Mouse (Mus musculus) neural tube, embryonic 11.5 days (tissue): ENCODE results near the gene Nsa2. TPM values are rescaled to one million over a fixed set of nuclear protein-coding genes. Genes with fewer than 3 reads are reported as not detected.
"Not testable (repeated sequence)": the region's sequence is repeated elsewhere in the genome, so short reads cannot be mapped to it uniquely, and the experiment has no call there.

Source experiments
- ATAC-seq: fragments of 200-750 bp; cut with Nextera tagmentation; 2 replicates; pipeline ENCODE4 v1.8.0; 2017; ENCODE audit warnings: moderate number of reproducible peaks, mild to moderate bottlenecking, moderate TSS enrichment, moderate library complexity; ENCODE audit not compliant: insufficient read depth, low FRiP score, low TSS enrichment
- DNase-seq: peaks from one replicate; pipeline ENCODE4 v3.0.0-alpha.2; 2015; ENCODE audit warnings: low spot score
- H3K27ac ChIP-seq: fragments of 300-500 bp; sonication (generic); 2 replicates; pipeline ENCODE4 v1.5.1; 2014; ENCODE audit warnings: low read depth, mild to moderate bottlenecking, low read length
- H3K27me3 ChIP-seq: fragments of 300-500 bp; sonication (generic); 2 replicates; pipeline ENCODE4 v1.6.1; 2014; ENCODE audit warnings: mild to moderate bottlenecking, low read length, mixed read lengths; ENCODE audit not compliant: control insufficient read depth, insufficient read depth
- H3K36me3 ChIP-seq: fragments of 300-500 bp; sonication (generic); 2 replicates; pipeline ENCODE4 v1.6.1; 2014; ENCODE audit warnings: mild to moderate bottlenecking, low read length, moderate library complexity, mixed read lengths; ENCODE audit not compliant: control insufficient read depth, insufficient read depth
- H3K4me1 ChIP-seq: fragments of 300-500 bp; sonication (generic); 2 replicates; pipeline ENCODE4 v1.6.1; 2014; ENCODE audit warnings: low read length, mixed read lengths; ENCODE audit not compliant: control insufficient read depth, insufficient read depth
- H3K4me2 ChIP-seq: fragments of 300-500 bp; sonication (generic); 2 replicates; pipeline ENCODE4 v1.6.1; 2014; ENCODE audit warnings: low read depth, mild to moderate bottlenecking, moderate library complexity
- H3K4me3 ChIP-seq: fragments of 300-500 bp; sonication (generic); 2 replicates; pipeline ENCODE4 v1.5.1; 2014; ENCODE audit warnings: low read depth, low read length
- H3K9ac ChIP-seq: fragments of 300-500 bp; sonication (generic); 2 replicates; pipeline ENCODE4 v1.6.1; 2014; ENCODE audit warnings: mild to moderate bottlenecking, low read length
- H3K9me3 ChIP-seq: fragments of 300-500 bp; sonication (generic); 2 replicates; pipeline ENCODE4 v1.6.1; 2016; ENCODE audit warnings: low read length; ENCODE audit not compliant: control insufficient read depth
- WGBS: fragments of 180-500 bp; shearing (Covaris S2); extraction: QIAGEN DNeasy Blood & Tissue Kit; methylation state at CpG from one replicate; pipeline ENCODE4 v1.1.7; 2014; 5-methylcytosine and 5-hydroxymethylcytosine counted together
- polyA plus RNA-seq: library from polyadenylated mRNA; unstranded; fragments of >200 nt; fragmentation: Nextera tagmentation; extraction: Ambion mirVana; gene quantifications from 2 replicates; pipeline ENCODE4 v1.2.1, GENCODE M21; 2014

Nsa2 gene
- polyA plus RNA-seq, 1 experiment from 2014 or later = 72.3 TPM

DNA sequence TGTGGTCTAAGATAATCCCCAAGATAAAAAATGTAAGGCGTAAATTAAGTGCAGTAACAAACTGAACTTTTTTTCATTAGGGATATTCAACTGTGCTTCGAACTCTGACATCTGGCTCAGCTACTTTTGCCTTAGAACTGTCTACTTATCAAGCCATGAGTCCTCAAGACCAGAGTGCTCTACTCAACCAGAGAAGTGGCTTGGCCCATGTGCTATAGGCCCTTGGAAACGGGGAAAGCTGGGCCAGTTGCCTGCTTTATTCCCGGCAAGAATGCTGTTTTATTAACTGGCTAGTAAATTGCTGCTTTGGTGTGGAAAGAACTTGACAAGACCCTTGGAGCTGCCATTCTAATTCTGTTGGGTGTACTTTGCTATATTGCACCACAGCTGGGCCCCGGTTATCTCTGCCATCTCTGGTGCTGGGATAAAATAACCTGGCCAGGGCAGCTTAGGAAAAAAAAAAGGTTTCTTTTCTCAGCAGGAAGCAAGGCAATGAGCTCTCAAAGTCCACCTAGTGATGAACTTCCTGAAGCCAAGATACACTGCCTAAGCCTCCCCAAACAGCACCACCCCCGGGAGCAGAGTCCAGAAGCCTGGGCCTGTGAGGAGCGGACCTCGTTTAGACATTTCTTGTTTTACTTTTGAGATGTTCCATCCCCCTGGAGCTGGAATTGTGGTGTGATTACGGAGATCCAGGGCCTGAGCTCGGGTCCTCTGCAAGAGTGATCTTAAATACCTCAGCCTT, 38.0 kb upstream of the Nsa2 start:
- no peak for ATAC-seq
- 84% methylated on average over 10 of the region's 10 CpGs for WGBS
- peaks cover 13% of the 10 kb centered on the region for H3K36me3 ChIP-seq

DNA sequence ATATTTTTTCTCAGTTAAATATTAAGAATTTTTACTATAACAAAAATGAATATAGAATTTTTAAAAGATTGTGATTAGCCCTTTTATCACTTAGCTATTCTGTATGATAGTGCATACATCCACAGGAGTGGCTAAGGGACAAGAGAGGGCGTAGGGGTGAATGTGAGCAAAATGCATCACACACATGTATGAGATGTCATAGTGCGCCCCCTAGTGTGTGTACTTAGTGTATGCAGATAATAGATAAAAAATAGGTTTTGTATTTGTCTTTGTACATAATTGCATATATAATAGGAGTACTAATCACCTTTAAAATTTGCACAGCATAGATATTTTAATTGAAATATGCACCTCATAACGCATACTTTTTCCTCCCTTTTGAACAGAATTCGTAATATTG, 8.1 kb upstream of the Nsa2 start:
- H3K36me3 ChIP-seq = no peaks in the 10 kb centered on the region
- 66% methylated on average over 4 of the region's 4 CpGs for WGBS
- H3K4me2 ChIP-seq = no peak overlapping the region
- no peaks in the 10 kb centered on the region for H3K4me1 ChIP-seq
- ATAC-seq = no peak
- no peaks in the 10 kb centered on the region for H3K9me3 ChIP-seq
- H3K27ac ChIP-seq = no peak overlapping the region
- no peak overlapping the region for H3K4me3 ChIP-seq
- no peak overlapping the region for H3K9ac ChIP-seq
- no peaks in the 10 kb centered on the region for H3K27me3 ChIP-seq
- peak; percentile 51 for DNase-seq

More for the DNA sequence above, 38.0 kb upstream of the Nsa2 start:
- no peak overlapping the region for H3K9ac ChIP-seq
- H3K4me1 ChIP-seq = no peaks in the 10 kb centered on the region
- no peaks in the 10 kb centered on the region for H3K9me3 ChIP-seq
- no peak for DNase-seq
- no peaks in the 10 kb centered on the region for H3K27me3 ChIP-seq
- H3K27ac ChIP-seq = no peak overlapping the region
- no peak overlapping the region for H3K4me3 ChIP-seq
- no peak overlapping the region for H3K4me2 ChIP-seq

DNA sequence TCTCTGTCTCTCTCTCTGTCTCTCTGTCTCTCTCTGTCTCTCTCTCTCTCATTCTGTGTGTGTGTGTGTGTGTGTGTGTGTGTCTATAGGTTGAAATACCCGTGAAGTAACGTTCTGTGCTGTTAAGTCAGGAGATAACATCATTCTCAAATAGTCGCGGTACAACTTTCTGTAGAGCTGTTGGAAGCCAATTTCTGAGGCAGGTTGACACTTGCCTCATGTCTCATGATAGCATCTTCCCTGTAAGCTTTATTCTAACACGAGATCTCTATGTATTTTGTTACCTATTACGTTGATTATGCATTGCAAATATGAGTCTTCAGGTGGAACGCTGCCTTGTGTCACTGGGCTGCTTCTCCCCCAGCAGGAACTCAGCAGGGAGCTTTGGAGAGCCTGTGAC, 4.6 kb upstream of the Nsa2 start:
- Histone ChIP-seq H3K4me3 (no peak overlapping the region), H3K27ac (no peak overlapping the region)
- ATAC-seq = no peak

GRCm38 (mm10) chr13:97138404-97138931, 731 bp upstream of the Nsa2 start:
- Histone ChIP-seq H3K4me3 (peak overlapping the region; percentile 92), H3K4me2 (peak overlapping the region; percentile 43), H3K9ac (peak overlapping the region; percentile 92)
- peak; percentile 14; the same call in 1 of the 2 replicates for ATAC-seq
- not testable (repeated sequence) for H3K36me3 ChIP-seq, DNase-seq, H3K27me3 ChIP-seq, H3K27ac ChIP-seq, H3K4me1 ChIP-seq, H3K9me3 ChIP-seq
- 35% methylated on average over 8 of the region's 8 CpGs for WGBS

More for the DNA sequence above, 4.6 kb upstream of the Nsa2 start:
- WGBS = 89% methylated on average over 7 of the region's 7 CpGs
- 0 out of 2 replicates have a peak, but pooled peaks cover 2% of the 10 kb centered on the region for H3K4me1 ChIP-seq
- no peak for DNase-seq
- H3K9me3 ChIP-seq = no peaks in the 10 kb centered on the region
- no peaks in the 10 kb centered on the region for H3K36me3 ChIP-seq
- no peaks in the 10 kb centered on the region for H3K27me3 ChIP-seq
- no peak overlapping the region for H3K9ac ChIP-seq
- no peak overlapping the region for H3K4me2 ChIP-seq

- not testable (repeated sequence) for DNase-seq, H3K27ac ChIP-seq, H3K36me3 ChIP-seq, H3K9ac ChIP-seq, H3K9me3 ChIP-seq, H3K4me3 ChIP-seq, H3K4me1 ChIP-seq, H3K4me2 ChIP-seq, ATAC-seq, H3K27me3 ChIP-seq
- WGBS = no CpG with 5 or more reads among the region's 2 CpGs
Observed at GRCm38 (mm10) chr13:97130413-97130812, 7.3 kb downstream of the Nsa2 start.

GRCm38 (mm10) chr13:97129654-97130053, 8.1 kb downstream of the Nsa2 start:
- not testable (repeated sequence) for H3K9ac ChIP-seq, H3K27ac ChIP-seq, H3K4me3 ChIP-seq, DNase-seq, ATAC-seq, H3K4me1 ChIP-seq, H3K36me3 ChIP-seq, H3K4me2 ChIP-seq, H3K9me3 ChIP-seq, H3K27me3 ChIP-seq
- 87% methylated on average over 2 of the region's 4 CpGs for WGBS

GRCm38 (mm10) chr13:97121341-97121740, 16.4 kb downstream of the Nsa2 start:
- 72% methylated on average over 3 of the region's 3 CpGs for WGBS
- H3K27me3 ChIP-seq = no peaks in the 10 kb centered on the region
- H3K36me3 ChIP-seq = no peaks in the 10 kb centered on the region; the same call in 1 of the 2 replicates
- H3K9ac ChIP-seq = no peak overlapping the region
- H3K4me2 ChIP-seq = no peak overlapping the region
- H3K9me3 ChIP-seq = no peaks in the 10 kb centered on the region
- DNase-seq (no peak), ATAC-seq (no peak)
- no peak overlapping the region for H3K27ac ChIP-seq
- no peaks in the 10 kb centered on the region for H3K4me1 ChIP-seq
- no peak overlapping the region for H3K4me3 ChIP-seq

DNA sequence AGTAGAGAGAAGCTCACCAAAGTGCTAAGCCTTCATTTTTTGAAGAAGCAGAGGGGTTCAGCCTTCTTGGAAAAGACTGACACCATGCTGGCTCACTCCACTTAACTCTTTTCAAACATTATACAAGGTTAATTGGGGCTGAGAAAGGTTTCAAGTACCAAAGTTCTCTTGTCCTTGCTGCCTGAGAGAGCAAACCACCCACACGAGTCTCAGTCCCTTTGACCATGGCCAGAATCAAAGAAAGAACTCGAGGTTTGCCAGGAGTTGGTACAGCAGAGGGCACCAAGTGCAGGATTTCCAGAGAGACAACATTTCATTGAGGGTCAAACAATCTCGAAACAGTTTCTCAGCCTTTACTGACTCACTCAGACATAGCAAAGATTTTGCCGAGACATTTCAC, 28.7 kb downstream of the Nsa2 start:
- 89% methylated on average over 4 of the region's 4 CpGs for WGBS
- ATAC-seq (no peak), DNase-seq (no peak)
- no peak overlapping the region for H3K27ac ChIP-seq
- H3K36me3 ChIP-seq = no peaks in the 10 kb centered on the region
- H3K9ac ChIP-seq = no peak overlapping the region
- H3K27me3 ChIP-seq = no peaks in the 10 kb centered on the region
- no peak overlapping the region for H3K4me3 ChIP-seq
- H3K9me3 ChIP-seq = no peaks in the 10 kb centered on the region
- no peaks in the 10 kb centered on the region for H3K4me1 ChIP-seq
- H3K4me2 ChIP-seq = no peak overlapping the region

GRCm38 (mm10) chr13:97107721-97108120, 30.0 kb downstream of the Nsa2 start:
- not testable (repeated sequence) for H3K27ac ChIP-seq, H3K27me3 ChIP-seq, H3K9ac ChIP-seq, H3K36me3 ChIP-seq, DNase-seq, H3K9me3 ChIP-seq, H3K4me3 ChIP-seq, H3K4me1 ChIP-seq, ATAC-seq, H3K4me2 ChIP-seq
- WGBS = 91% methylated on average over 4 of the region's 4 CpGs
